Mouse (Mus musculus): ENCODE data around the gene Rel.
A peak's percentile ranks its signal among the peaks of the same experiment; 100 is the strongest.
"Not testable (repeated sequence)": the region's sequence is repeated elsewhere in the genome, so short reads cannot be mapped to it uniquely, and the experiment has no call there.

The Rel gene

GRCm38 (mm10) chr11:23770760-23771506 is at the start of gene Rel:
Gene Rel (minus strand): TSS chr11:23770970.
- peak; percentile 80 to 83 for DNase-seq

GRCm38 (mm10) chr11:23818745-23819144 is 48.0 kb upstream of the Rel start:
- no peak for DNase-seq

GRCm38 (mm10) chr11:23810741-23811140 is 40.0 kb upstream of the Rel start:
- no peak for DNase-seq

GRCm38 (mm10) chr11:23805716-23806115 is 34.9 kb upstream of the Rel start:
- DNase-seq = no peak

GRCm38 (mm10) chr11:23803136-23803535 is 32.4 kb upstream of the Rel start:
- DNase-seq = no peak

GRCm38 (mm10) chr11:23802256-23802655 is 31.5 kb upstream of the Rel start:
- DNase-seq = no peak

- DNase-seq = no peak
These were observed 31.1 kb upstream of the Rel start for GRCm38 (mm10) chr11:23801851-23802250.

- not testable (repeated sequence) for DNase-seq
These were observed 12.9 kb upstream of the Rel start for GRCm38 (mm10) chr11:23783677-23784076.

GRCm38 (mm10) chr11:23783085-23783484 is 12.3 kb upstream of the Rel start:
- DNase-seq = no peak

- DNase-seq = no peak
These were observed 11.3 kb upstream of the Rel start for GRCm38 (mm10) chr11:23782038-23782437.

- DNase-seq = no peak
These were observed 8.0 kb upstream of the Rel start for GRCm38 (mm10) chr11:23778787-23779201.

GRCm38 (mm10) chr11:23772471-23772870 is 1.7 kb upstream of the Rel start:
- DNase-seq = no peak

GRCm38 (mm10) chr11:23771507-23772097 is 832 bp upstream of the Rel start:
- no peak for DNase-seq

GRCm38 (mm10) chr11:23770510-23770759 is 335 bp downstream of the Rel start:
- no peak for DNase-seq

GRCm38 (mm10) chr11:23769686-23770509 is 872 bp downstream of the Rel start:
- peak; percentile 6 to 33 for DNase-seq

- no peak for DNase-seq
These were observed 1.7 kb downstream of the Rel start for GRCm38 (mm10) chr11:23769033-23769432.

GRCm38 (mm10) chr11:23767928-23768327 is 2.8 kb downstream of the Rel start:
- DNase-seq = no peak

GRCm38 (mm10) chr11:23767369-23767768 is 3.4 kb downstream of the Rel start:
- not testable (repeated sequence) for DNase-seq

- no peak for DNase-seq
These were observed 8.1 kb downstream of the Rel start for GRCm38 (mm10) chr11:23762635-23763034.

- no peak for DNase-seq
These were observed 12.6 kb downstream of the Rel start for GRCm38 (mm10) chr11:23758218-23758617.

- no peak for DNase-seq
These were observed 16.4 kb downstream of the Rel start for GRCm38 (mm10) chr11:23754329-23754728.

- DNase-seq = no peak
These were observed 17.5 kb downstream of the Rel start for GRCm38 (mm10) chr11:23753136-23753710.

- DNase-seq = no peak
These were observed 24.7 kb downstream of the Rel start for GRCm38 (mm10) chr11:23746102-23746501.

GRCm38 (mm10) chr11:23744352-23744751 is 26.4 kb downstream of the Rel start:
- no peak for DNase-seq
